Mouse (Mus musculus) stomach, embryonic 14.5 days (tissue): ENCODE results near the gene Usp18. TPM values are rescaled to one million over a fixed set of nuclear protein-coding genes. Genes with fewer than 3 reads are reported as not detected.

Experiments used
- ATAC-seq: fragments of 200-750 bp; cut with Nextera tagmentation; 2 replicates; pipeline ENCODE4 v1.8.0; 2017; ENCODE audit warnings: low read depth, moderate TSS enrichment; ENCODE audit not compliant: insufficient number of reproducible peaks, insufficient read depth, low FRiP score
- H3K27ac ChIP-seq: fragments of 300-500 bp; sonication (generic); 2 replicates; pipeline ENCODE4 v1.5.1; 2014; ENCODE audit warnings: mild to moderate bottlenecking, low read length, moderate library complexity, mixed read lengths
- H3K27me3 ChIP-seq: fragments of 300-500 bp; sonication (generic); 2 replicates; pipeline ENCODE4 v1.6.1; 2014; ENCODE audit warnings: low read length, control low read depth, mixed read lengths; ENCODE audit not compliant: control insufficient read depth, insufficient read depth
- H3K36me3 ChIP-seq: fragments of 300-500 bp; sonication (generic); 2 replicates; pipeline ENCODE4 v1.6.1; 2014; ENCODE audit warnings: mild to moderate bottlenecking, control low read depth, low read length, moderate library complexity, mixed read lengths; ENCODE audit not compliant: control insufficient read depth, insufficient read depth
- H3K4me1 ChIP-seq: fragments of 300-500 bp; sonication (generic); 2 replicates; pipeline ENCODE4 v1.6.1; 2014; ENCODE audit warnings: low read length, control low read depth, mixed read lengths; ENCODE audit not compliant: control insufficient read depth, insufficient read depth
- H3K4me2 ChIP-seq: fragments of 300-500 bp; sonication (generic); replicated peaks from 2 replicates; pipeline ENCODE4 v1.6.1; 2014; ENCODE audit warnings: low read depth, low read length, control low read depth
- H3K4me3 ChIP-seq: fragments of 300-500 bp; sonication (generic); 2 replicates; pipeline ENCODE4 v1.5.1; 2014; ENCODE audit warnings: low read depth, low read length, control low read depth
- H3K9ac ChIP-seq: fragments of 300-500 bp; sonication (generic); replicated peaks from 2 replicates; pipeline ENCODE4 v1.6.1; 2014; ENCODE audit warnings: low read depth, mild to moderate bottlenecking, control low read depth, low read length, moderate library complexity, mixed read lengths
- H3K9me3 ChIP-seq: fragments of 300-500 bp; sonication (generic); 2 replicates; pipeline ENCODE4 v1.6.1; 2016; ENCODE audit warnings: low read depth, low read length, control low read depth; ENCODE audit not compliant: control insufficient read depth
- WGBS: fragments of 180-500 bp; shearing (Covaris S2); extraction: QIAGEN DNeasy Blood & Tissue Kit; methylation state at CpG from one replicate; pipeline ENCODE4 v1.1.7; 2014; 5-methylcytosine and 5-hydroxymethylcytosine counted together
- polyA plus RNA-seq: library from polyadenylated mRNA; unstranded; fragments of >200 nt; fragmentation: Nextera tagmentation; extraction: Ambion mirVana; gene quantifications from 2 replicates; pipeline ENCODE4 v1.2.1, GENCODE M21; 2014

Usp18 gene
- polyA plus RNA-seq, 1 experiment from 2014 or later: 2.8 TPM

DNA sequence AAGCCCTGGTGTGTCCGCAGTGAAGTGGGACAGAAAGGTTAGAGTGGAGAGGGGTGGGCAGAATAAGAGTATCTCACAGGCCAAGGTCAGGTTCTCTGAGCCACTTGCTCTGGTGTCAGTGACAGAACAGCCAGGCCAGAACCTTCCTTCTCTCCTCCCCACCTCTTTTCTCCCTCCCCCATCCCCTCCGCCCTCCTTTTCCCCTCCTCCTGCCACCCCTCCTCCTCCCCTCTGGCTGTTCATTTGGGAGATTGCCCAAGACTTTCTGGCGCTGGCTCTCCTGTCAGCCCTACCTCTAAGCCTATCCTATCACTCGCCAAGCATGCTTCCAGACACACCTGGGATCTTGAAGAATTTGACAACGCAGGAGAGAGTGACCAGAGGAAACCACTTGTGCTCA, 34.0 kb upstream of the Usp18 start:
- H3K9me3 ChIP-seq: no peaks in the 10 kb centered on the region
- no peaks in the 10 kb centered on the region for H3K36me3 ChIP-seq
- H3K9ac ChIP-seq: no peak overlapping the region
- 0 out of 2 replicates have a peak overlapping the region, but pooled peaks have one; percentile 32 for H3K4me3 ChIP-seq
- H3K27me3 ChIP-seq: peaks cover 19% of the 10 kb centered on the region; the same call in 1 of the 2 replicates
- no peak for ATAC-seq
- no peak overlapping the region for H3K27ac ChIP-seq
- H3K4me2 ChIP-seq: no peak overlapping the region
- 5% methylated on average over 5 of the region's 5 CpGs for WGBS
- peaks cover 15% of the 10 kb centered on the region; the same call in 1 of the 2 replicates for H3K4me1 ChIP-seq

GRCm38 (mm10) chr6:121212988-121213387, 32.7 kb upstream of the Usp18 start:
- H3K27me3 ChIP-seq: peaks cover 19% of the 10 kb centered on the region; the same call in 1 of the 2 replicates

GRCm38 (mm10) chr6:121214221-121214620, 31.5 kb upstream of the Usp18 start:
- 80% methylated on average over 5 of the region's 5 CpGs for WGBS
- ATAC-seq: no peak
- Histone ChIP-seq H3K9me3 (no peaks in the 10 kb centered on the region), H3K36me3 (no peaks in the 10 kb centered on the region), H3K4me3 (no peak overlapping the region), H3K9ac (no peak overlapping the region), H3K4me1 (peaks cover 15% of the 10 kb centered on the region; the same call in 1 of the 2 replicates), H3K27ac (no peak overlapping the region), H3K4me2 (no peak overlapping the region), H3K27me3 (peaks cover 19% of the 10 kb centered on the region; the same call in 1 of the 2 replicates)

More at GRCm38 (mm10) chr6:121212988-121213387, 32.7 kb upstream of the Usp18 start:
- Histone ChIP-seq H3K27ac (no peak overlapping the region), H3K9me3 (no peaks in the 10 kb centered on the region), H3K4me2 (no peak overlapping the region), H3K4me3 (no peak overlapping the region), H3K36me3 (no peaks in the 10 kb centered on the region), H3K9ac (no peak overlapping the region), H3K4me1 (peaks cover 15% of the 10 kb centered on the region; the same call in 1 of the 2 replicates)
- ATAC-seq: no peak
- WGBS: 71% methylated on average over 4 of the region's 4 CpGs

DNA sequence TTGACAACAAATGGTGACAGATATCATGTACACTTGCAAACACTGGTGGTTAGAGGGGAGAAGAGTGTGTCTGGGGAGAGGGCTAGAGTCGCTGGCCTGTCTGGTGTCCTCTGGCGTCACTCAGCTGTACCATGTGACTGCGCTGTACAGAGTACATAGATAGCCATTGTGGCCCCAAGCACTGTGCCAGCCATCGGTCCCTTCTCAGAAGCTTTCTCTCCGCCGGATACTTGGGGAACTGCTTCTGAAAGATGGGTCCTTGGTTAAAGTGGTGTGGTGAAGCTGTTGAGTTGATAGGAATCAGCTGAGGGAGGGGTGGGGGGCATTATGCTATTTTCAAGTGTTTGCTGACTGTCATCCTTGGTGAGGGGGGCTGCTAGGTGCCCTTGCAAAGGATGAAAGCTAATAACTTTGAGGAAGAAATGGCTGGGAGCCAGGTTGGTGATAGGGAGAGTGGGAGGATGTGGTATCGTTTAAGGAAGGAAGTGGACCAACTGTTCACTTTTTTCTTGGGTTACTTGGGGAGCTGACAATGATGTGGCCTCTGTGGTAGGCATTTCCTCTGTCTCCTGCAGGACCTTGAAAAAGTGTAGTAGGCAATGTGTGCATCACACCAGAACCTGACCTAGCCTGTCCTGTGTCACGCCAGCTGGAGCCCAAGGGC, 30.9 kb upstream of the Usp18 start:
- H3K4me3 ChIP-seq: no peak overlapping the region

DNA sequence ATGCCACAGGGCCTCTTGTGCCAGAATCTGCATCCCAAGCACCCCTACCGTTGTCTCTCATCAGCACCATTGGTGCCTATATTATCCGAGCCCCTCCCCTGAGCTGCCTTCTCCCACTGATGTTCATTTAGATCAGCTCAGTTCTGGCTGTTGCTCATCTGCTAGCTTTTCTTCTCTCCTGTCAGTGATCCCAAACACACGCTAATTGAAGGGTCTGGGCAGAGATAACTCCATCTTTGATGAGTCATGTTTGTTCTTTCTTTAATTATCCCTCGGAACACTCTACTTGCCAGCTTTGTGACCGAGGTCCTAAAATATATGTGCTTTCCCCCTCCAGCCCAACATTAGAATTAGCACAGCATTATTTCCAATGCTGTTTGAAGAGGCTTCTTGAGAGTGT, 30.4 kb upstream of the Usp18 start:
- no peak overlapping the region for H3K4me2 ChIP-seq
- peaks cover 16% of the 10 kb centered on the region; the same call in 1 of the 2 replicates for H3K27me3 ChIP-seq
- peaks cover 13% of the 10 kb centered on the region; the same call in 1 of the 2 replicates for H3K4me1 ChIP-seq
- 67% methylated on average over 5 of the region's 5 CpGs for WGBS
- H3K36me3 ChIP-seq: no peaks in the 10 kb centered on the region
- no peak for ATAC-seq
- no peak overlapping the region for H3K4me3 ChIP-seq
- H3K9ac ChIP-seq: no peak overlapping the region
- no peak overlapping the region for H3K27ac ChIP-seq
- no peaks in the 10 kb centered on the region for H3K9me3 ChIP-seq

More for the DNA sequence above, 30.9 kb upstream of the Usp18 start:
- peaks cover 15% of the 10 kb centered on the region; the same call in 1 of the 2 replicates for H3K4me1 ChIP-seq
- H3K36me3 ChIP-seq: no peaks in the 10 kb centered on the region
- H3K9me3 ChIP-seq: no peaks in the 10 kb centered on the region
- H3K27ac ChIP-seq: no peak overlapping the region
- 82% methylated on average over 8 of the region's 8 CpGs for WGBS
- no peak overlapping the region for H3K9ac ChIP-seq
- H3K27me3 ChIP-seq: peaks cover 19% of the 10 kb centered on the region; the same call in 1 of the 2 replicates
- no peak for ATAC-seq
- H3K4me2 ChIP-seq: no peak overlapping the region

GRCm38 (mm10) chr6:121215896-121216295, 29.8 kb upstream of the Usp18 start:
- H3K36me3 ChIP-seq: no peaks in the 10 kb centered on the region
- no peak overlapping the region for H3K27ac ChIP-seq
- no peak overlapping the region for H3K4me3 ChIP-seq
- ATAC-seq: no peak
- H3K4me1 ChIP-seq: peaks cover 7% of the 10 kb centered on the region; the same call in 1 of the 2 replicates
- no peak overlapping the region for H3K9ac ChIP-seq
- H3K9me3 ChIP-seq: no peaks in the 10 kb centered on the region
- 87% methylated on average over 6 of the region's 6 CpGs for WGBS
- no peak overlapping the region for H3K4me2 ChIP-seq
- H3K27me3 ChIP-seq: peaks cover 10% of the 10 kb centered on the region; the same call in 1 of the 2 replicates

DNA sequence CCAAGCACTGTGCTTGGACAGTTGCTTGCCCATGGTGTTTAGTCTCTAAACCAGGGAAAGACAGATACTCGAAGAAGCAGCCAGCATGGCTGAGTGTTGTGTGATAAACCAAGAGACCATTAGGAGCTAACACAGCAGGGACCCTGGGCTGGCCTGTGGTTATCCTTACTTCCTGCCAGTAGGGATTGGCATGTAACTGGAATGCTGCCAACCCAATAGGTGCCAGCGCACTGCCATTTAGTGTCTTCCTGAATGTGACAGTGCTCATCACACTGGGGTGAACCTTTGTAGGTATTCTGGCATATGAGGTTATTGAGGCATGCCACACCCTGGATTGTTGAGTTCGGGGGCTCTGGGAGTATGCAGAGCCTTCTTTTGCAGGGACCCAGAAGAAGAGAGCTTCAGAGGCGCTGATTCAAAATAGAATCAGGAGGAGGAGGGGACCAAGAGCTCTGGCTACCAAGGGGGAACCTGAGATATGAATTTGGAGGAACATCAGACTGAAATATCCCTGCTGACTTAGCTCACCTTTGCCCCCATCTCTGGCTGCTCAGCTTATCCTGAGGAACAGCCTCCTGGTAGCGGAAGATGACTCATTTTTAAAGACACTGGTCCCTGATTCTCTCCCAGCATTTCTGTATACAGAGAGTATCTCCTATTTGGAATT, 29.0 kb upstream of the Usp18 start:
- Histone ChIP-seq H3K27me3 (0 out of 2 replicates have a peak, but pooled peaks cover 3% of the 10 kb centered on the region), H3K4me2 (no peak overlapping the region), H3K9me3 (no peaks in the 10 kb centered on the region), H3K36me3 (no peaks in the 10 kb centered on the region), H3K4me1 (no peaks in the 10 kb centered on the region), H3K4me3 (no peak overlapping the region), H3K9ac (no peak overlapping the region), H3K27ac (no peak overlapping the region)
- no peak for ATAC-seq
- WGBS: 84% methylated on average over 5 of the region's 5 CpGs

DNA sequence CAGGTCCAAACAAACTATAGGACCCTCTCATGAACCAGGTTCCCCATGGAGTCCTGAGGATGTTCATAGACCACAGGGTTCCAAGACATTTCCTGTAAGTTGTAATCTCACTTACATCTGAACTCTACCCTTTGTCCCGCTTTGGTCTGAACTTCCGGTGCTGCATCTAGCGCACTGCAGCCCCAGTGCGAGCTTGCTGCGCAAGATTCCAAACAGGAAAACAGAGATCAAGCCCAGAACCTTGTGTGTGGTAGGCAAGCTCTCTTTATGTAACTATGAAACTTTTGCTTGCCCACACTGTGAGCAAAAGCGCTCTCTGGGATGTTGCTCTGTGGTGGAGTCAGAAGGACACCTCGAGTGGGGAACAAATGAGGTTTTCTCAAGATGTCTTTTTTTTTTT, 27.7 kb upstream of the Usp18 start:
- Histone ChIP-seq H3K9me3 (no peaks in the 10 kb centered on the region), H3K4me1 (no peaks in the 10 kb centered on the region), H3K9ac (no peak overlapping the region), H3K36me3 (no peaks in the 10 kb centered on the region), H3K27ac (no peak overlapping the region), H3K4me3 (no peak overlapping the region), H3K27me3 (no peaks in the 10 kb centered on the region), H3K4me2 (no peak overlapping the region)
- WGBS: 92% methylated on average over 7 of the region's 7 CpGs
- no peak for ATAC-seq
